Mouse (Mus musculus): Measurements from ENCODE around the gene Sdc4.

The Sdc4 gene

GRCm38 (mm10) chr2:164403396-164404081, 40.1 kb downstream of the Sdc4 start:
- DNase-seq (ENCODE audit: low spot score), result no peak

GRCm38 (mm10) chr2:164402906-164403305, 40.8 kb downstream of the Sdc4 start, which contains the start of gene Rbpjl:
Gene Rbpjl (plus strand): TSS chr2:164403141.
- DNase-seq (ENCODE audit: low spot score), result peak; percentile 89

- no peak for DNase-seq (ENCODE audit: low spot score)
These were observed 46.8 kb downstream of the Sdc4 start for GRCm38 (mm10) chr2:164396911-164397310.

GRCm38 (mm10) chr2:164396076-164396475, 47.6 kb downstream of the Sdc4 start:
- DNase-seq (ENCODE audit: low spot score), result no peak

DNA sequence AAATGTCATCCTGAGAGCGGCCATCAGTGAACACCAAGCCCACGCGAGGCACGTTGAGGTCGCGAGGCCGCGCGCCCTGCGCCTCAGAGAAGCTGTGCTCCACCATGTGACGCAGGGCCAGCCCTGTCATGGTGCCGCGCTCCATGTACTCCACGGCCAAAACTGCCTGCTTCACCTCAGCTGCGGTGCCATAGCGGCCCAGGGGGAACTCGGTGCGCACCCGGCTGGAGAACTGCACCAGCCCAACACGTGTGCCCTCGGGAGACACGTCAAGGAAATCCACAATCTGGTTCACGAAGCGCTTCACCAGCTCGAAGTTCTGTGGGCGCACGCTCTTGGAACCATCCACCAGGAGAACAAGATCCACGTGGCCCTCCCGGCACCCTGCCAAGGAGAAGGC, 50.6 kb downstream of the Sdc4 start:
- no peak for DNase-seq (ENCODE audit: low spot score)

- DNase-seq (ENCODE audit: low spot score), result peak; percentile 88
These were observed 54.2 kb downstream of the Sdc4 start for GRCm38 (mm10) chr2:164389499-164389898.

- DNase-seq (ENCODE audit: low spot score), result peak; percentile 63
These were observed 54.7 kb downstream of the Sdc4 start, which contains the start of gene Slpi for GRCm38 (mm10) chr2:164389020-164389419. Gene Slpi (minus strand): TSS chr2:164389095.

GRCm38 (mm10) chr2:164386953-164387352, 56.7 kb downstream of the Sdc4 start:
- peak; percentile 64 for DNase-seq (ENCODE audit: low spot score)

DNA sequence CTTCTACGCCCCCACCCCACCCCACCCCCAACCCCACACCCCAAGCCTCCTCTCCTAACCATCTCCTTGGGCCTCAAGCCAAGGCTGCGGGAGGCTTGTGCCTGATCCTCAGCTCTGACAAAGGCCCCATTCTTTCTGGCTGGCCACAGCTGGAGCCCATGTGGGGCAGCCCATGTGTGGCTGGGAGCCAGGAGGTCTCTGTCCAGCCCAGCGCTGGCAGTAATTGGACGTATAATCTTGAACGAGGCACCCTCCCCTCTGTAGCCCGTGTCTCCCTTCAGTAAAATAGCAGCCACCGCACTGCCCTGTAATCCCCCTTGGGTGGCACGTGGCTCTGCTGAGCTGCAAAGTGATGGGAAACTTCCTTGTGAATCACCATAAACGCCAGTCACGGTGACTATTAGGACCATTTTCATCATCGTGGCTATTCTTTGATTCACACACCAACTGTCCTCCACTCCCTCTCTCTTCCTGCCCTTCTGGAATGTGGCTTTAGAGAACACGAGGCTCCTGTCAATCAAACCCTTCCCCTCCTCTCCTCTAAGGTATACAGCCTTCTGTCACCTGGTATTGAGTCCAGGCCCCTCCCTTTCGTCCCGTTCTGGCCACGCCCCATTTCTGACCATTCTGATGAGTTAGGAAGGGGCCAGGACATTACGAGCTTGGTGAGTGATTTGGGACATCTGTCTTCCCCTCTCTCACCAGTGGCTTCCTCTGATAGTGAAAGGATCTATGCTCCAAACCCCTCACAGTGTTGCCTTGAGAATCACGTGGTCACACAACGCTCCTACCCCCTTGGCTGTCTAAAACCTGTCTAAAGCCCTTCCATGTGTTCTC, 57.5 kb downstream of the Sdc4 start:
- peak; percentile 68 for DNase-seq (ENCODE audit: low spot score)

- DNase-seq (ENCODE audit: low spot score), result no peak
These were observed 59.9 kb downstream of the Sdc4 start for GRCm38 (mm10) chr2:164383656-164384399.

DNA sequence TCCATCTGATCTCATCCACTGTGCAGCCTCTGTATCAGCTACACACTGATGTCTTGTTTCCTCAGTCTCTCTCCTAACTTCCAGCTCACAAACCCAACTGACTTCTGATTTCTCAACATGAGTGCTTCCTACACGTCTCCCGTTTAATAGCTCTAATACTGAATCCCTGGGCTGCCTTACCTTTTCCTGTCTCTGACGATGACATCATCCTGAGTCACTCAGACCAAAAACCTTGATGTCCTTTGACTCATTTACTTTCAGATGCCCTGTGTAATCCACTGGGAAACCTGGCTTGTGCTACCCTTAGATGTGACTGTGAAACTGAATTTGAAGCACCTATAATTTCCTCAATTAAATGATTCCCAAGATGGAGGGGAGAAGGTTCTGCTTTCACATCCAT, 60.7 kb downstream of the Sdc4 start:
- no peak for DNase-seq (ENCODE audit: low spot score)

DNA sequence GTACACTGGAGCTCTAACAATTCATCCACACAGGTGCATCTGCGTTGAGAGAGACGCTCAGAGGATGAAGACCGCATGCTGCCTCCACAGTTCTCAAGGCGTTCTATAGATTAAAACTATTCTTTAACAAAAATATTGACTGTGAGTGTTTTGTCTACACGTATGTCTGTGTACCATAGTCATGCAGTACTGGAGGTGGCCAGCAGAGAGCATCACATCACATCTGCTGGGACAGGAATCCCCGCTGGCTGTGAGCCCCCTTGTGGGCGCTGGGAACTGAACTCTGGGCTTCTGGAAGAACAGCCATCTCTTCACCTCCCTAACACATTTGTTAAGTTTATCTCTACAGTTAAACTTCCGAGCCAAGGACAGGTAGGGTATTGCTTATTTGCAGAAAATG, 62.0 kb downstream of the Sdc4 start:
- no peak for DNase-seq (ENCODE audit: low spot score)

DNA sequence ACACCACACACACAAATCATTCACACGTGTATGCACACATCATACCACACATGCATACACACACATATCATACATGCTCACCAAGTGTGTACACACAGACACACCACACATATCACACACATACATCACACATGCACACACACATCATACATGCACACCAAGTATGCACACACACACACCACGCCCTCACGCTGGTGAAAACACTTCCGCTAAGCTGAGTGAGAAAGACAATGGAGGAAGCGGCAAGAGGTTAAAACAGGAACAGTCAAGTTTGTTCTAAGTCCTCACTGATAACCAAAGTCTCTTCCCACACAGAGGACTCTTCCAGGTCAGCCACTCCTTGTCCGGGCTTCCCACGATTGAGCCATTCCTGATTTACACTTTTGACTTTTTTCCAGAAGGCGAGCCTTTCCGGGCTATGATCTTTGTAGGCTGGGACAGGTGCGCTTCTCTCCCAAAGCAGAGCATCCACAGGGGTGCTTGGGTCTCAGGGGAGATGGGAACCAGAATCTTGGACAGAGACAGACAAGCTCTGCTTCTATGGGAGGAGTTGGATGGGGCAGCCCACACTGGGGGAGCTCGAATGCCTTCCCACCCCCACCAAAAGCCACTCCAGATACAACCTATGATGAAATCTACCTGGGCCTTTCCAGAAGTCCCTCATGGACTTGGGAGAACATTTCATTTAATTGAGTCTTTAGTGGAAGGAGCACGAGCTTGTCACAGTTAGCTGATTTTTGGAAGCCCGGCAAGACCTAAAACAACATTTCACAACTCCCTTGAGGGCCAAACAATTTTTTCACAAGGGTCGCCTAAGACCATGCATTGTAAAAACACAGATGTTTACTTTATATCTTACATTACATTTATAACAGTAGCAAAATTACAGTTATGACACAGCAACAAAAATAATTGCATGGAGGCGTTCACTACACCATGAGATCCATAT, 65.9 kb downstream of the Sdc4 start:
- no peak for DNase-seq (ENCODE audit: low spot score)

Measured in embryo, embryonic 10.5 days (tissue).